Mouse (Mus musculus): ENCODE measurements at regions not wholly inside any gene's neighbourhood (a gene's known extent, or its start where the extent isn't known, plus 50 kb on each side); places are given as distances from the start of the nearest gene placed in this dataset.

- DNase-seq (ENCODE audit: low spot score): peak; percentile 75
Observed at GRCm38 (mm10) chr16:21318640-21319365, 104.1 kb upstream of the Vps8 start.

- no peak for DNase-seq (ENCODE audit: low spot score)
Observed at GRCm38 (mm10) chr16:21320284-21320683, 102.6 kb upstream of the Vps8 start.

- peak; percentile 37 for DNase-seq (ENCODE audit: low spot score)
Observed at GRCm38 (mm10) chr16:21321188-21322070, 101.5 kb upstream of the Vps8 start.

GRCm38 (mm10) chr16:21322437-21322836, 100.5 kb upstream of the Vps8 start:
- DNase-seq (ENCODE audit: low spot score): peak; percentile 95

GRCm38 (mm10) chr16:21323446-21324034, 99.4 kb upstream of the Vps8 start:
- DNase-seq (ENCODE audit: low spot score): peak; percentile 83

GRCm38 (mm10) chr16:21327969-21328368, 94.9 kb upstream of the Vps8 start:
- no peak for DNase-seq (ENCODE audit: low spot score)

- DNase-seq (ENCODE audit: low spot score): no peak
Observed at GRCm38 (mm10) chr16:21329199-21329598, 93.7 kb upstream of the Vps8 start.

GRCm38 (mm10) chr16:21331229-21331628, 91.7 kb upstream of the Vps8 start:
- no peak for DNase-seq (ENCODE audit: low spot score)

GRCm38 (mm10) chr16:21332411-21332810, 90.5 kb upstream of the Vps8 start:
- DNase-seq (ENCODE audit: low spot score): no peak

GRCm38 (mm10) chr16:21332862-21333222, 90.1 kb upstream of the Vps8 start:
- no peak for DNase-seq (ENCODE audit: low spot score)

- peak; percentile 93 for DNase-seq (ENCODE audit: low spot score)
Observed at GRCm38 (mm10) chr16:21333223-21333951, 89.5 kb upstream of the Vps8 start.

GRCm38 (mm10) chr16:21339061-21339459, 83.9 kb upstream of the Vps8 start:
- no peak for DNase-seq (ENCODE audit: low spot score)

- peak; percentile 86 for DNase-seq (ENCODE audit: low spot score)
Observed at GRCm38 (mm10) chr16:21339460-21340081, 83.3 kb upstream of the Vps8 start.

GRCm38 (mm10) chr16:21340136-21340535, 82.8 kb upstream of the Vps8 start:
- DNase-seq (ENCODE audit: low spot score): no peak

- DNase-seq (ENCODE audit: low spot score): no peak
Observed at GRCm38 (mm10) chr16:21349869-21350268, 73.0 kb upstream of the Vps8 start.

GRCm38 (mm10) chr16:21351289-21351688, 71.6 kb upstream of the Vps8 start:
- DNase-seq (ENCODE audit: low spot score): no peak

- DNase-seq (ENCODE audit: low spot score): no peak
Observed at GRCm38 (mm10) chr16:21353111-21353510, 69.8 kb upstream of the Vps8 start.

GRCm38 (mm10) chr16:21353545-21353944, 69.4 kb upstream of the Vps8 start:
- no peak for DNase-seq (ENCODE audit: low spot score)

GRCm38 (mm10) chr16:21355638-21356037, 67.3 kb upstream of the Vps8 start:
- DNase-seq (ENCODE audit: low spot score): no peak

GRCm38 (mm10) chr16:21357433-21357832, 65.5 kb upstream of the Vps8 start:
- DNase-seq (ENCODE audit: low spot score): no peak

GRCm38 (mm10) chr16:21358313-21358920, 64.5 kb upstream of the Vps8 start:
- DNase-seq (ENCODE audit: low spot score): no peak
